Mouse (Mus musculus): Measurements from ENCODE around the gene Tnks1bp1. TPM values are rescaled to one million over a fixed set of nuclear protein-coding genes. Genes with fewer than 3 reads are reported as not detected.

Tnks1bp1 gene
- 35.2 and 35.5 TPM in 2 replicates for polyA plus RNA-seq (2015; fragmentation: Nextera tagmentation; extraction: Ambion mirVana)

DNA sequence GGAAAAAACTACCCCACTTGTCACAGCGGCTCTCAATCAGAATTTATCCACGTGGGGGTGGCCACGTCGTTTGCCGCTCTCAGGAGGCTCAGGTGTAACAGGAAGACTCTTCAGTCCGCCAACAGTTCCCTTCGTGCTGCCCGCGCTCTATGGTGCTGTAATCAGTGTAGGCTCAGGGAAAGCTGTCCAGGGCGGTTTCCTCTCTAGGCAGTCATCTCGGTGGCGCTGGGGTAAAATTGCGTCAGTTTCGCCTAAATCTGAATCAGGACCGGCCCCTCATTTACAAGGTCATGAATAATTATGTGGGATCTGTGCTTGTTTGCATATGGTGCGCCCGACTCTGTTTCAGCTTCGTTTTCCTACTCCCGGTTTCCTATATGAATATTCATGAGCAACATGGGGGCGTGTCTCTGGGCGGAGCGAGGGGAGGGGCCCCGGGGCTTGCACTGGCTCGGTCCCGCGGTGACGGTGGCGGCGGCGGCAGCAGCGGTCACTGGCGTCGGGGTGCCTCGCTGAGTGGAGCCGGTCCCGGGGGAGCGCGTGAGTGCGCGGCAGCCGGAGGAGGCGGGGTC is at the start of gene Tnks1bp1:
Gene Tnks1bp1 (plus strand): TSS at position 427 of the 572 bp plus-strand sequence.
- peaks cover 44% of the 10 kb centered on the region for H3K4me1 ChIP-seq (replicated peaks)
- no peaks in the 10 kb centered on the region for H3K27me3 ChIP-seq (replicated peaks)
- ATAC-seq = peak; percentile 85
- peaks cover 45% of the 10 kb centered on the region for H3K36me3 ChIP-seq
- under 1% methylated on average over 41 of the region's 42 CpGs for WGBS
- H3K9me3 ChIP-seq = no peaks in the 10 kb centered on the region
- peak within 1 kb of the TSS; percentile 59 for H3K4me2 ChIP-seq (replicated peaks)
- peak within 1 kb of the TSS; percentile 97 for H3K27ac ChIP-seq
- H3K9ac ChIP-seq = peak within 1 kb of the TSS; percentile 69
- H3K4me3 ChIP-seq (replicated peaks) = peak within 1 kb of the TSS; percentile 69

DNA sequence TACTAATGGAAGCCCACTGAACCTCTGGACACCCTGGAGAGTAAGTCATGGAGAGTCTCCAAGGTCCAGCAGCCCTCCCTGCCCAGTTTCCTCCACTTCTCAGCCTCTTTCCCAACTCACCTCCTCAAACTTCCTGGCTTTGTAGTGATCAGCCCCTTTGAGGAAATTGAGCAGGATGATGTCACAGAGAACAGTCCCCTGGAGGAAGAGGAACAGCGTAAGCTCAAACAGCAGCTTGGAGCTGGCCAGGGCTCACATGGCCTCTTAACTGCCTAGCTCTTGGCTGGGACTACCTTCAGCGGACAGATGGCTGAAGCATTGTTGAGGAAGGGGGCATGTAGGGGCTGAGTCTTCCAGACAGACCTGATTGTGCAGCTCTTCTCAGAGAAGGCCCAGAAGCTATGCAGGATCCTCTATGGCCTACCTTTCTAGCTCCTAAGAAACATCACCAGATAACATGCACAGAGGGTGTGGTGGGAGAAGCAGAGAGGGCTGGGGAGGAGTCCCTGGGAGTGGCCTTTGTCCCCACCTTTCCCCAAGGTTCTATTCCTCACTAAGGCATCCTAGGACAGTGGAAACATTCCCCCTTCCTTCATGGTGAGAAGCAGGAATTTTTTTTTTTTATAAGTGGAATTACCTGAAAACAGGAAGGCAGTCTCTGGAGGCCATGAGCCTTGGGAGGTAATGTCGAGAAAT is 48.2 kb upstream of the Tnks1bp1 start:
- peak; percentile 48; the same call in 1 of the 2 replicates for ATAC-seq
- H3K9ac ChIP-seq = no peak overlapping the region
- no peak overlapping the region for H3K4me3 ChIP-seq (replicated peaks)
- no peak overlapping the region for H3K4me2 ChIP-seq (replicated peaks)
- no peaks in the 10 kb centered on the region for H3K36me3 ChIP-seq
- H3K9me3 ChIP-seq = no peaks in the 10 kb centered on the region
- H3K27me3 ChIP-seq (replicated peaks) = no peaks in the 10 kb centered on the region
- no peak overlapping the region for H3K27ac ChIP-seq
- 65% methylated on average over 3 of the region's 3 CpGs for WGBS
- no peaks in the 10 kb centered on the region for H3K4me1 ChIP-seq (replicated peaks)

DNA sequence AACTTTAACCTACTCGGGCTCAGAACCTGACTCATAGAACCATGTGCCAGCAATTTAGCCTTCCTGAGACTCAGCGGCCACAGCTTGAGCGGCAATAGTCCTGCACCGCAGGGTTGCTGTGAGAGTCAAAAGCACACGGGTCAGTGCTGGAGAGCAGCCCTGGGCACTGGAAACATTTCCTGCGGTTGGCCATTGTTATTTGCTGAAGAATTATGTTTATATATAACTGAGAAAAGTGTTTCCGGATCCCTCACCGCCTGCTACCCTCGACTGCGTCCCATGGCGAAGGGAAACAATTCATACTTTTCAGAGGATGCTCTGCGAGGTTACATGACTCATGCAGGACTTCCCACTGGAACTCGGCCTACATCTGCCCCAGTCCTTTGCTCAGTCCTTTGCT is 46.3 kb upstream of the Tnks1bp1 start:
- no peak for ATAC-seq
- no peak overlapping the region for H3K4me2 ChIP-seq (replicated peaks)
- no peaks in the 10 kb centered on the region for H3K4me1 ChIP-seq (replicated peaks)
- H3K9me3 ChIP-seq = no peaks in the 10 kb centered on the region
- H3K27me3 ChIP-seq (replicated peaks) = no peaks in the 10 kb centered on the region
- no peak overlapping the region for H3K4me3 ChIP-seq (replicated peaks)
- H3K9ac ChIP-seq = no peak overlapping the region
- WGBS = 57% methylated on average over 13 of the region's 13 CpGs
- H3K36me3 ChIP-seq = no peaks in the 10 kb centered on the region
- no peak overlapping the region for H3K27ac ChIP-seq

DNA sequence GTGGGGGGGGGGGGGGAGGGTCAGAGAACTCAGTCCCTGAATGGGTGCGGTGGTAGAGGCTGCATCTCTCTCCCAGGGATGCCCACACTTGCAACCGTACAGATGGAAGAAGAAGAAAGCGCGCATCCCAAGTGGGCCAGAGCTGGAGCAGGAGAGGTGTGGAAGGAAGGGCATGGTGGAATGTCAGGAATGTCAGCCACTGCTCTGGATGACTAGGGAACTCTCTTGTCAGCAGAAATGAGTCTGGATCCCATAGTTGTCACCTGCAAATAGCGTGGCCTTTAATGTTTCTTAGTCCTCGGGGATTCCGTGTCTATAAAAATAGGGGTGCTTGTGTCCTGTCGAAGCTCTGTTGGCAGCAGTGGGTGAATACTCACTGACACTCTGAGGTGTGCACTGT is 45.2 kb upstream of the Tnks1bp1 start:
- H3K4me2 ChIP-seq (replicated peaks) = no peak overlapping the region
- no peak for ATAC-seq
- no peak overlapping the region for H3K27ac ChIP-seq
- no peak overlapping the region for H3K4me3 ChIP-seq (replicated peaks)
- no peaks in the 10 kb centered on the region for H3K4me1 ChIP-seq (replicated peaks)
- 62% methylated on average over 8 of the region's 8 CpGs for WGBS
- no peaks in the 10 kb centered on the region for H3K27me3 ChIP-seq (replicated peaks)
- no peaks in the 10 kb centered on the region for H3K36me3 ChIP-seq
- H3K9me3 ChIP-seq = no peaks in the 10 kb centered on the region
- no peak overlapping the region for H3K9ac ChIP-seq

DNA sequence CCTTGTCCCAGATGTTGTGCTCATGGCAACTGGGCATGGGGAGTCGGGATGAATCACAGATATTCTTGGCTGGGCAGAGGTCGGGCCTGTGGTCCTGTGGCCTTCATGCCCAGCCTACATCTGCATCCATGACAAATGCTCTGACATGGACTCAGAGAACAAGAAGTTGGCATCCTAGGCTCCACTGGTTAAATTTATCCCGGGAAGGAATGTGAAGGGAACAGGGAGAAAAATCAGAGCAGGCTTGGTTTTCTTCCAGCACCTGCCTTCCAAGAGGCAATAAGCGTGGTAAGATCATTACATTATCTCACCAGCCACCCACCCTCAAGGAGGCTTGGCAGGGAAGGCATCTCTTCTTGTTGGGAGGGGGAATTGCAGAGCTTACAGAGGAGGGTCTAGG is 43.5 kb upstream of the Tnks1bp1 start:
- no peak for ATAC-seq

DNA sequence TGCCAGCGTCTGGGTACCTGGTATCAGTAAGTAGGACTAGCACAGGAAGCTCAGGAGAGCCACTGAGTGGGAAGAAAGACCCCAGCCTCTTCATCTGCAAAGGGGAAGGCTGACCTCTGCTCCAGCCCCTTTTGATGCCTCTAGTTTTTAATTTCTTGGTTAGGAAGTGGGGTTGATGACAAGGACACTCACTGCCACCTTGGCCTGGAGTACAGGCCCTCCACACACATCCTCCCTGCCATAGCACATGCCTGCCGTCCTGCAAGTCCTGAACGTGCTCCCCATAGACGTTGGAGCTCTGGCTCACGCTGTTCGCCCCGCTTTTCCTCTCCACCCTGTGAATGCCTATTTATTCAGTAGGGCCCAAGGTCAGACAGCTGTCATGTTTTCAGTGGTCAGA is 41.2 kb upstream of the Tnks1bp1 start:
- no peak overlapping the region for H3K9ac ChIP-seq
- H3K36me3 ChIP-seq = no peaks in the 10 kb centered on the region
- no peak for ATAC-seq
- no peak overlapping the region for H3K27ac ChIP-seq
- H3K9me3 ChIP-seq = no peaks in the 10 kb centered on the region
- no peak overlapping the region for H3K4me3 ChIP-seq (replicated peaks)
- H3K4me1 ChIP-seq (replicated peaks) = peaks cover 11% of the 10 kb centered on the region; the same call in 1 of the 2 replicates
- 86% methylated on average over 7 of the region's 7 CpGs for WGBS
- no peak overlapping the region for H3K4me2 ChIP-seq (replicated peaks)
- H3K27me3 ChIP-seq (replicated peaks) = no peaks in the 10 kb centered on the region

More for the DNA sequence above, 43.5 kb upstream of the Tnks1bp1 start:
- H3K9ac ChIP-seq = no peak overlapping the region
- H3K4me2 ChIP-seq (replicated peaks) = no peak overlapping the region
- H3K27ac ChIP-seq = no peak overlapping the region
- no peaks in the 10 kb centered on the region for H3K27me3 ChIP-seq (replicated peaks)
- H3K9me3 ChIP-seq = no peaks in the 10 kb centered on the region
- WGBS = 83% methylated on average over 4 of the region's 4 CpGs
- 0 out of 2 replicates have a peak, but pooled peaks cover 2% of the 10 kb centered on the region for H3K4me1 ChIP-seq (replicated peaks)
- H3K4me3 ChIP-seq (replicated peaks) = no peak overlapping the region
- H3K36me3 ChIP-seq = no peaks in the 10 kb centered on the region

DNA sequence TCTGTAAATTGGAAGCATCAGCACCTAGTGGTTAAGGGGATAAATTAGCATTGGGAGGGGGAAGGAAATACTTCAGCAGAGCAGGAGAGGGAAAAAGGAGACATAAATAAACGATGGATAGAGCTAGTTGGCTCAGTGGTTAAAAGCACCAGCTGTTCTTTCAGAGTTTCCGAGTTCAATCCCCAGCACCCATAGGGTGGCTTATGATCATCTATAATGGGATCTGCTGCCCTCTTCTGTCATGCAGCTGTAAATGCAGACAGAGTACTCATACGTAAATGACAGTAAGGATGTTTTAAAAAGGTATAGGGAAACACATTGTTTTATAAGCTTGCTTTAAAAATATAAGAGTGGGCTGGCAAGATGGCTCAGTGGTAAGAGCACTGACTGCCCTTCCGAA is 40.1 kb upstream of the Tnks1bp1 start:
- Histone ChIP-seq H3K4me3 (replicated peaks) (no peak overlapping the region), H3K36me3 (no peaks in the 10 kb centered on the region), H3K27ac (no peak overlapping the region), H3K9me3 (no peaks in the 10 kb centered on the region), H3K9ac (no peak overlapping the region), H3K4me2 (replicated peaks) (no peak overlapping the region), H3K4me1 (replicated peaks) (peaks cover 18% of the 10 kb centered on the region), H3K27me3 (replicated peaks) (no peaks in the 10 kb centered on the region)
- no peak for ATAC-seq
- 24% methylated on average over 4 of the region's 4 CpGs for WGBS

DNA sequence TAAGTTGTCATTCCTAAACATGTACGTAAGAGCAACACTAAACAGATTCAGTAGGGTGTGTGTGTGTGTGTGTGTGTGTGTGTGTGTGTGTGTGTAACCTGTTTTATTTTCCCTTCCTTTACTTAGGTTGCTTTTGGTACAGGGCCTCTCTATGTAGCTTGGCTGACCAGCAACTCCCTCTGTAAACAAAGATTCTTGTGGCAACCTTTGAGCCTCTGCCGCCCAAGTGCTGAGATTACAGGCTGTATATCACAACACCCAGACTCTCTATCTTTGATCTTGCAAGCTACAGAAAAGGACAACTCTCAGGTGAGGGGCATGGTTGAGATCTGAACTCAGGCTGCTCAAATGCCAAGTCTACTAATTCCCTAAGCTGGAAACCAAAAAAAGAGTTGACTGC is 38.6 kb upstream of the Tnks1bp1 start:
- Histone ChIP-seq H3K27ac (peak overlapping the region; percentile 64), H3K4me2 (replicated peaks) (no peak overlapping the region; the same call in 1 of the 2 replicates), H3K27me3 (replicated peaks) (no peaks in the 10 kb centered on the region), H3K9ac (no peak overlapping the region), H3K9me3 (no peaks in the 10 kb centered on the region), H3K4me3 (replicated peaks) (no peak overlapping the region), H3K4me1 (replicated peaks) (peaks cover 18% of the 10 kb centered on the region), H3K36me3 (no peaks in the 10 kb centered on the region)
- ATAC-seq = peak; percentile 83
- WGBS = 39% methylated on average over 2 of the region's 2 CpGs

DNA sequence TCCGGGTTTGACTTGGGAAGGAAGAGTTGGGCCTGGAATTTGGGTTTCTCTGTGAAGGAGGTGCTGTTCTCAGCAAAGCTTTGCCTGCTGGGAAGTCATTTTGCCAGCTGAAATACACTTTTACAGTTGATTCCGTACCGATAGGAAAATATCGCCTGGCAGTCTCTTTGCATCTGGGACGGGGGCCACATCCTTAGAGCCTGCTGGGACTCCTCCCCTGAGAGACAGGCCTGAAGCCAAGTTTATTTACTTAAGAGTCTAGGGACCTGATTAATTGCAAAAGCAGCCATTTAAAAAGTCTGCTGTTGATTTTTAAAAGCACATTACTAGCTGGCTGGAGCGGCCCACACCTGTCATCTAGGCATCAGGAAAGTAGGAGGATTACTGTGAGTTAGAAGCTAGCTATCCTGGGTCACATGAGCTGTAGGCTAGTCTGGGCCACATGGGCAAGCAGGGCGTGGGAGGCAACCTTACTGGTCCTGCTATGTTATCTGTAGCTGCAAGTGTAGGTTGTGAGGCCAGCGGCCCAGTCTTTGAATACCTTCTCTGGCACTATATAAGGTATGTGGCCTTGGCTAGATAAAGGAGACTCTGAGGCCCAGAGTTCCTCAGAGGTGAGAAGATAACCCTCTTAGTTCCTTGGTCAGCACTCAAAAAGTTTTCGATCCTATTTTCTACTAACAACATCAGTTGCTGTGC is 35.8 kb upstream of the Tnks1bp1 start:
- Histone ChIP-seq H3K27ac (peak overlapping the region; percentile 6; the same call in 1 of the 2 replicates), H3K4me1 (replicated peaks) (peaks cover 18% of the 10 kb centered on the region), H3K27me3 (replicated peaks) (no peaks in the 10 kb centered on the region), H3K36me3 (no peaks in the 10 kb centered on the region), H3K9ac (no peak overlapping the region), H3K9me3 (no peaks in the 10 kb centered on the region), H3K4me2 (replicated peaks) (no peak overlapping the region), H3K4me3 (replicated peaks) (no peak overlapping the region)
- ATAC-seq = peak; percentile 80
- 33% methylated on average over 9 of the region's 9 CpGs for WGBS

DNA sequence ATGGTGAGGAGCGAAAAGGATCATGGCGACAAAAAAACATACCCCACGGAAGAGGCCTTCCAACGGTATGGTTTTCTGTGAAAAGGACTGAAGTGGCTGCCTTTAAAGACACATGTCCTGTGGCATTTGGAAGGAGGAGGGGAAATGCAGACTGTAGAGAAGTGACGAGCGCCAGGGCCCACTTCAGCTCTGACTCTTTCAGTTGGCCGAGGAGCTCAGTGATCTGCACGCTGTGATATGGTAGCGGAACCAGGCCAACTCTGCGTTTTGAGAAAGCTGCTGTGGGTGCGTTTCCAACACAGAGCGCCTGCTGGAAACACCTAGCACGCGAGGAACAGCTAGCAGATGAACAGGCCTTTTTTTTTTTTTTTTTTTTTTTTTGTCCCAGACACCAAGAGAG is 35.1 kb upstream of the Tnks1bp1 start:
- Histone ChIP-seq H3K36me3 (no peaks in the 10 kb centered on the region), H3K27me3 (replicated peaks) (no peaks in the 10 kb centered on the region), H3K27ac (no peak overlapping the region), H3K4me2 (replicated peaks) (no peak overlapping the region), H3K4me3 (replicated peaks) (no peak overlapping the region), H3K4me1 (replicated peaks) (peaks cover 18% of the 10 kb centered on the region), H3K9ac (no peak overlapping the region), H3K9me3 (no peaks in the 10 kb centered on the region)
- 77% methylated on average over 14 of the region's 14 CpGs for WGBS
- no peak for ATAC-seq

DNA sequence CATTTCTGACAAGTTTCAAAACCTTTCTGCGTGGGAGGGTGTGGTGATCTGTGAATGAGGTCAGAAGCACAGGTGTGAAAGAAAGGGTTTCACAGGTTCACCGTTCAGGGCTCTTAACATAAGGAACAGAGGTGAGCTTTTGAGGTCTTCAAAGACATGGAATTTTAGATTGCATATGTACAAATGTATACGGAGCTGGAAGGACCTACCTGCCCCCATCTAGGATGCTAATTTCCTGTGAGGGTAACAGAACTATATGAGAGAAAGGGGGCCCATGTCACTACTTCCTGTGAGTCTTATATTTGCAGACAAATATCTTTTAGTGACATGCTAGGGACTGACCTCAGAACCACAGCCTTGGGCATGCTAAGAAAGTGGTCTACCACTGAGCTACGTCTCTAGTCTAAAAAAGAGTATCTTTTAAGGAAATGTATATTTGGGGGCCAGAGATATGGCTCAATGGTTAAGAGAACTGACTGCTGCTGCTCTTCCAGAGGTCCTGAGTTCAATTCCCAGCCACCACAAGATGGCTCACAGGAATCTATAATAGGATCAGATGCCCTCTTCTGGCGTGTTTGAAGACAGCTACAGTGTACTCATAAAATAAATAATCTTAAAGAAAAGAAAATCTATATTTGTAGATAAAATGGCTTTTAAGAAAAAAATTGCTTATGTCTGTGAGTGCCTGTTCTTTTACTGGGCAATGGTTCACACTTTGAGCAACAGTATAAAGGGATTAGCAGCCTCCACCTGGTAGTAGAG is 33.8 kb upstream of the Tnks1bp1 start:
- Histone ChIP-seq H3K4me2 (replicated peaks) (no peak overlapping the region), H3K27me3 (replicated peaks) (no peaks in the 10 kb centered on the region), H3K9ac (no peak overlapping the region), H3K9me3 (no peaks in the 10 kb centered on the region), H3K4me1 (replicated peaks) (peaks cover 16% of the 10 kb centered on the region), H3K27ac (no peak overlapping the region), H3K36me3 (no peaks in the 10 kb centered on the region), H3K4me3 (replicated peaks) (no peak overlapping the region)
- WGBS = 77% methylated on average over 5 of the region's 5 CpGs
- ATAC-seq = no peak

DNA sequence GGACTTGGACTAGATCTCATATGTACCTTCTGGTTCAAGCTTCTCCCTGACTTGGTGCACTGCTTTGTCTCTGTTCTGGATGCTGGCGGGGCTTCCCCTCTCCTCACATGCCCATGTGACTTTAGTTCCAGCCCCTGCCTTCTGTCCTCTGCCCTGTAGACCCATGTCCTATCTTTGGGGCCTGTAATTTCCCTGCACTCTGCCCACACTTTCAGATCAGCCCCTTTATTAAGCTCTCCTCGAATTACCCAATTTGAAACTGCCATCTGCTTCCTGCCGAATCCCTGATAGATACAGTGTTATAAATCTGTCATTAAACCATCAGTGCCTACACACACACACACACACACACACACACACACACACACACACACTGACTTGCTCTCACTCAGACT is 33.2 kb upstream of the Tnks1bp1 start:
- Histone ChIP-seq H3K9ac (no peak overlapping the region), H3K4me3 (replicated peaks) (no peak overlapping the region), H3K27me3 (replicated peaks) (no peaks in the 10 kb centered on the region), H3K4me2 (replicated peaks) (no peak overlapping the region), H3K36me3 (no peaks in the 10 kb centered on the region), H3K9me3 (no peaks in the 10 kb centered on the region), H3K27ac (no peak overlapping the region), H3K4me1 (replicated peaks) (peaks cover 15% of the 10 kb centered on the region)
- WGBS = 31% methylated on average over 3 of the region's 3 CpGs
- no peak for ATAC-seq

Measured in intestine, embryonic 15.5 days (tissue).